Mouse (Mus musculus): Measurements from ENCODE around the gene Cox8b. TPM values are rescaled to one million over a fixed set of nuclear protein-coding genes. Genes with fewer than 3 reads are reported as not detected.

Cox8b gene
- polyA plus RNA-seq, 1 experiment from 2014 or later, result 92.1 TPM

DNA sequence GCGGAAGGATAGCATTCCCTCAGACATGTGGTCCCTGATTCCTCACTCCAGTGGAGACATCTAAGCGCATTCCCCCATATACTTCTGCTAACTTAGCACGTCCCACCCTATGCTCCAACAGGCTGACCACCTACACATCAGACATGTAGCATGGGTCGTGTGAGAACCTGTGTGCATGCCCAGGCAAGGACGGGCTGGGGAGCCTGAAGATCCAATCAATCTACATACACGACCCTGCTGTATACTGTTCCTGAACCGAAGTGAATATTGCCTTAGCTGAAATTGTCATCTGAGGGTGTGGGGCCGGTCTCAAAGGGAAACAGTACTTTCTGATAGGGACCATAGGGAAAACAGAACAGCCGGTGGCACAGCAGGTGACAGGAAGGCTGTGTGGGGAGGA, 45.1 kb downstream of the Cox8b start:
- no peaks in the 10 kb centered on the region for H3K27me3 ChIP-seq (replicated peaks; ENCODE audit: control insufficient read depth, insufficient read depth, low read length)
- DNase-seq (ENCODE audit: low spot score) (no peak), ATAC-seq (ENCODE audit: low read depth) (no peak)
- 72% methylated on average over 9 of the region's 9 CpGs for WGBS
- no peaks in the 10 kb centered on the region for H3K9me3 ChIP-seq (ENCODE audit: control insufficient read depth, low read length)
- peaks cover 53% of the 10 kb centered on the region for H3K36me3 ChIP-seq (ENCODE audit: control insufficient read depth, insufficient read depth, low read length)
- peak overlapping the region; percentile 89 for H3K4me3 ChIP-seq (ENCODE audit: low read depth, low read length)
- peak overlapping the region; percentile 92 for H3K9ac ChIP-seq (ENCODE audit: low read depth, low read length)
- H3K4me2 ChIP-seq (ENCODE audit: low read depth, low read length), result peak overlapping the region; percentile 97
- peak overlapping the region; percentile 93; the same call in 1 of the 2 replicates for H3K27ac ChIP-seq (replicated peaks; ENCODE audit: low read depth, low read length)
- H3K4me1 ChIP-seq (ENCODE audit: control insufficient read depth, insufficient read depth, low read length), result peaks cover 21% of the 10 kb centered on the region

DNA sequence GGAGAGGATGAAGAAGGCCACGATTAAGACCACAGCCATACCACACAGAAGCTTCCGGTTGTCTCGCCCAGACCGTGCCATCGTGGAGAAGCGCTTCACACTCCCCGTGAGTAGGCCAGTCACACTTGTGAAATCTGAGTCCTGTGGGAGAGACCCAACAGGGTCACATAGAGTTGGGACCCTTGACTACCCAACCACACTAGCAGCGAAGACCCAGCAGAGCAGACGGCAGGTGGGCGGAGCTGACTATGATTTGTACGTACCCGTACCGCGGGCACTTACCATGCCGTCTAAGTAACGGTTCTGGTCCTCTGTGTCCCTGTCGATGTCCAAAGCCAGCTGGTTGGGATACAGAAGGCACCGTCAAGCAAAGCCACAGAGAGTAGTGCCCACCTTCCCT, 45.8 kb downstream of the Cox8b start:
- Histone ChIP-seq H3K4me2 (ENCODE audit: low read depth, low read length) (no peak overlapping the region), H3K9me3 (ENCODE audit: control insufficient read depth, low read length) (no peaks in the 10 kb centered on the region), H3K4me1 (ENCODE audit: control insufficient read depth, insufficient read depth, low read length) (peaks cover 21% of the 10 kb centered on the region), H3K36me3 (ENCODE audit: control insufficient read depth, insufficient read depth, low read length) (peaks cover 46% of the 10 kb centered on the region), H3K27ac (replicated peaks; ENCODE audit: low read depth, low read length) (no peak overlapping the region), H3K9ac (ENCODE audit: low read depth, low read length) (no peak overlapping the region), H3K4me3 (ENCODE audit: low read depth, low read length) (no peak overlapping the region), H3K27me3 (replicated peaks; ENCODE audit: control insufficient read depth, insufficient read depth, low read length) (no peaks in the 10 kb centered on the region)
- DNase-seq (ENCODE audit: low spot score) (no peak), ATAC-seq (ENCODE audit: low read depth) (no peak)
- WGBS, result 95% methylated on average over 18 of the region's 18 CpGs

DNA sequence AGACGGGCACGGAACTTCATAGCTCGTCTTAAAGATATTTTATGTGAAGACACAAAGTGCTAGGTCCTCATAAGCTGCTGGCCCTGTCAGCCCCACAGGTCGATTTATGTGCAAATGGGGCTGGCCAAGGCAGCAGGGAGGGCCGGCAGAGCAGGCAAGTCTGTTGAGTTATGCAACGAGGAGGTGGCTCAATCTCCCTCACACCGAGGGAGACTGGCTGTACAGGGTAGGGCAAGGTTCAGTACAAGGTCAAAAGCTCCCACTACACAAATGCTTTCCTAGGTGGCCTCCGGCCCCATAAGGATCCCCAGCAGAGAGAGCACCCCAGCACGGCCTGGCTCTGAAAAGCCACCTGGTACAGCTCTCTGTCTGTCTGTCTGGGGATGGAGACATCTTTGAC, 46.9 kb downstream of the Cox8b start:
- no peak overlapping the region for H3K4me2 ChIP-seq (ENCODE audit: low read depth, low read length)
- H3K27ac ChIP-seq (replicated peaks; ENCODE audit: low read depth, low read length), result no peak overlapping the region
- no peak overlapping the region for H3K4me3 ChIP-seq (ENCODE audit: low read depth, low read length)
- no peak overlapping the region for H3K9ac ChIP-seq (ENCODE audit: low read depth, low read length)
- WGBS, result 85% methylated on average over 9 of the region's 9 CpGs
- H3K9me3 ChIP-seq (ENCODE audit: control insufficient read depth, low read length), result no peaks in the 10 kb centered on the region
- peaks cover 16% of the 10 kb centered on the region for H3K4me1 ChIP-seq (ENCODE audit: control insufficient read depth, insufficient read depth, low read length)
- ATAC-seq (ENCODE audit: low read depth), result no peak
- DNase-seq (ENCODE audit: low spot score), result no peak
- no peaks in the 10 kb centered on the region for H3K27me3 ChIP-seq (replicated peaks; ENCODE audit: control insufficient read depth, insufficient read depth, low read length)
- peaks cover 36% of the 10 kb centered on the region for H3K36me3 ChIP-seq (ENCODE audit: control insufficient read depth, insufficient read depth, low read length)

DNA sequence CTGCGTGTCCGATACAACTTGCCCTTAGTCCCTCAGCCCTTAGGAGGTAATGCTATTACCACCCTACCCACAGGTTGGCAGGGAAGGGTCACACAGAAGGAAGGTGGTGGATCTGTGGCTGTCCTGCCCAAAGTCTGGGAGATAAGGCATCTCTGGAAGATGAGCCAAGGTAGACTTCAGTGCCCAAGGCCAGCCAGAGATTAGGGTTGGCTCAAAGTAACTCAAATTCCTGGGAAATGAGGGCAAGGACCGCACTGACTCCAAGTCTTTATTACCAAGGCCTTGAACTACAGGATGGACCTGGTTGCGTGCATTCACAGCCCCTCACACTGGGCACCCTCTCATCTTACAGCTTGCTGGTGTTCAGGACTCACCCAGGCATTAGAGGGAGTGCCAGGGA, 48.3 kb downstream of the Cox8b start:
- no peak for DNase-seq (ENCODE audit: low spot score)
- H3K36me3 ChIP-seq (ENCODE audit: control insufficient read depth, insufficient read depth, low read length), result peaks cover 36% of the 10 kb centered on the region
- no peaks in the 10 kb centered on the region for H3K9me3 ChIP-seq (ENCODE audit: control insufficient read depth, low read length)
- no peaks in the 10 kb centered on the region for H3K27me3 ChIP-seq (replicated peaks; ENCODE audit: control insufficient read depth, insufficient read depth, low read length)
- peaks cover 8% of the 10 kb centered on the region for H3K4me1 ChIP-seq (ENCODE audit: control insufficient read depth, insufficient read depth, low read length)
- H3K4me2 ChIP-seq (ENCODE audit: low read depth, low read length), result no peak overlapping the region
- no peak for ATAC-seq (ENCODE audit: low read depth)
- H3K9ac ChIP-seq (ENCODE audit: low read depth, low read length), result no peak overlapping the region
- H3K4me3 ChIP-seq (ENCODE audit: low read depth, low read length), result no peak overlapping the region
- H3K27ac ChIP-seq (replicated peaks; ENCODE audit: low read depth, low read length), result no peak overlapping the region
- WGBS, result 100% methylated on average over 4 of the region's 4 CpGs

Other genes starting within 250 kb of the Cox8b start
- gene Olfr539, start 240.5 kb downstream of the Cox8b start, polyA plus RNA-seq (2014; fragmentation: Nextera tagmentation; extraction: Ambion mirVana), result 0.20 TPM in 1 of 2 replicates, not detected in the other
- gene Olfr45, start 218.5 kb downstream of the Cox8b start, polyA plus RNA-seq (2014; fragmentation: Nextera tagmentation; extraction: Ambion mirVana), result not detected in 2 replicates
- not detected in 2 replicates for gene Olfr541, start 203.2 kb downstream of the Cox8b start, polyA plus RNA-seq (2014; fragmentation: Nextera tagmentation; extraction: Ambion mirVana)
- gene Cyp2e1, start 136.7 kb downstream of the Cox8b start, polyA plus RNA-seq (2014; fragmentation: Nextera tagmentation; extraction: Ambion mirVana), result not detected in 2 replicates
- gene Syce1, start 112.6 kb downstream of the Cox8b start, polyA plus RNA-seq (2014; fragmentation: Nextera tagmentation; extraction: Ambion mirVana), result 0.35 and 0.69 TPM in 2 replicates
- 1.4 and 2.3 TPM in 2 replicates for gene Zfp941, start 78.3 kb downstream of the Cox8b start, polyA plus RNA-seq (2014; fragmentation: Nextera tagmentation; extraction: Ambion mirVana)
- 7.6 and 12.9 TPM in 2 replicates for gene Urah, start 65.4 kb downstream of the Cox8b start, polyA plus RNA-seq (2014; fragmentation: Nextera tagmentation; extraction: Ambion mirVana)
- gene Scgb1c1, start 54.9 kb downstream of the Cox8b start, polyA plus RNA-seq (2014; fragmentation: Nextera tagmentation; extraction: Ambion mirVana), result 0.88 and 3.6 TPM in 2 replicates
- not detected in 2 replicates for gene Odf3, start 52.6 kb downstream of the Cox8b start, polyA plus RNA-seq (2014; fragmentation: Nextera tagmentation; extraction: Ambion mirVana)
- gene Gm45785, start 44.1 kb downstream of the Cox8b start, polyA plus RNA-seq (2014; fragmentation: Nextera tagmentation; extraction: Ambion mirVana), result not detected in 2 replicates
- 76.0 and 80.0 TPM in 2 replicates for gene Ric8a, start 43.5 kb downstream of the Cox8b start, polyA plus RNA-seq (2014; fragmentation: Nextera tagmentation; extraction: Ambion mirVana)
- gene Bet1l, start 42.9 kb downstream of the Cox8b start, polyA plus RNA-seq (2014; fragmentation: Nextera tagmentation; extraction: Ambion mirVana), result 65.4 and 75.3 TPM in 2 replicates
- gene Psmd13, start 18.5 kb downstream of the Cox8b start, polyA plus RNA-seq (2014; fragmentation: Nextera tagmentation; extraction: Ambion mirVana), result 127 and 140 TPM in 2 replicates
- 18.3 and 19.9 TPM in 2 replicates for gene Sirt3, start 18.1 kb downstream of the Cox8b start, polyA plus RNA-seq (2014; fragmentation: Nextera tagmentation; extraction: Ambion mirVana)
- 0.19 and 0.42 TPM in 2 replicates for gene Nlrp6, start 20.5 kb upstream of the Cox8b start, polyA plus RNA-seq (2014; fragmentation: Nextera tagmentation; extraction: Ambion mirVana)
- 22.7 and 25.5 TPM in 2 replicates for gene Pgghg, start 40.9 kb upstream of the Cox8b start, polyA plus RNA-seq (2014; fragmentation: Nextera tagmentation; extraction: Ambion mirVana)
- 108 and 179 TPM in 2 replicates for gene Ifitm5, start 49.8 kb upstream of the Cox8b start, polyA plus RNA-seq (2014; fragmentation: Nextera tagmentation; extraction: Ambion mirVana)
- gene Gm45717, start 55.5 kb upstream of the Cox8b start, polyA plus RNA-seq (2014; fragmentation: Nextera tagmentation; extraction: Ambion mirVana), result 0.89 TPM in 1 of 2 replicates, not detected in the other
- gene Ifitm2, start 55.5 kb upstream of the Cox8b start, polyA plus RNA-seq (2014; fragmentation: Nextera tagmentation; extraction: Ambion mirVana), result 1,406 and 1,438 TPM in 2 replicates
- gene Ifitm1, start 66.8 kb upstream of the Cox8b start, polyA plus RNA-seq (2014; fragmentation: Nextera tagmentation; extraction: Ambion mirVana), result 63.4 and 76.6 TPM in 2 replicates
- gene Ifitm3, start 110.3 kb upstream of the Cox8b start, polyA plus RNA-seq (2014; fragmentation: Nextera tagmentation; extraction: Ambion mirVana), result 170 and 178 TPM in 2 replicates
- 1.6 and 2.1 TPM in 2 replicates for gene Ifitm6, start 117.5 kb upstream of the Cox8b start, polyA plus RNA-seq (2014; fragmentation: Nextera tagmentation; extraction: Ambion mirVana)
- not detected in 2 replicates for gene Gm17387, start 128.7 kb upstream of the Cox8b start, polyA plus RNA-seq (2014; fragmentation: Nextera tagmentation; extraction: Ambion mirVana)
- gene B4galnt4, start 160.7 kb upstream of the Cox8b start, polyA plus RNA-seq (2014; fragmentation: Nextera tagmentation; extraction: Ambion mirVana), result 6.6 and 10.3 TPM in 2 replicates
- 30.0 and 33.5 TPM in 2 replicates for gene Pkp3, start 177.8 kb upstream of the Cox8b start, polyA plus RNA-seq (2014; fragmentation: Nextera tagmentation; extraction: Ambion mirVana)
- gene Sigirr, start 200.1 kb upstream of the Cox8b start, polyA plus RNA-seq (2014; fragmentation: Nextera tagmentation; extraction: Ambion mirVana), result 4.0 and 4.4 TPM in 2 replicates
- gene Ano9, start 217.4 kb upstream of the Cox8b start, polyA plus RNA-seq (2014; fragmentation: Nextera tagmentation; extraction: Ambion mirVana), result 3.7 and 5.0 TPM in 2 replicates
- gene Ptdss2, start 221.9 kb upstream of the Cox8b start, polyA plus RNA-seq (2014; fragmentation: Nextera tagmentation; extraction: Ambion mirVana), result 64.5 and 74.8 TPM in 2 replicates

Data from embryonic facial prominence, embryonic 14.5 days (tissue).